Mouse (Mus musculus) CH12.LX (cell line): ENCODE results near the gene Fndc4. TPM values are rescaled to one million over a fixed set of nuclear protein-coding genes. Genes with fewer than 3 reads are reported as not detected.
A peak's percentile ranks its signal among the peaks of the same experiment; 100 is the strongest.

ENCODE experiments used
- DNase-seq: peaks from one replicate; pipeline ENCODE4 v3.0.0-alpha.2; 2013; ENCODE audit errors: extremely low read depth
- H3K27ac ChIP-seq: 2 replicates; pipeline ENCODE4 v1.5.1; 2012; ENCODE audit warnings: low read depth, mild to moderate bottlenecking, control low read depth, moderate library complexity; ENCODE audit not compliant: insufficient read depth
- H3K27me3 ChIP-seq: replicated peaks from 2 replicates; pipeline ENCODE3; 2012; ENCODE audit warnings: inconsistent platforms
- H3K36me3 ChIP-seq, 2 experiments: replicated peaks in 1 of 2; 2 replicates each; pipeline versions ENCODE3 to v1.6.1; 2012; ENCODE audit warnings: inconsistent platforms in 1 of 2, low read length in 1 of 2, mild to moderate bottlenecking in 1 of 2, mixed read lengths in 1 of 2, moderate library complexity in 1 of 2; ENCODE audit not compliant: control insufficient read depth in 1 of 2, insufficient read depth in 1 of 2
- H3K4me1 ChIP-seq, 2 experiments: 2 replicates each; pipeline ENCODE4 v1.6.1; 2012; ENCODE audit warnings: inconsistent platforms in 1 of 2, moderate library complexity in 1 of 2; ENCODE audit not compliant: insufficient read depth in 2 of 2, control insufficient read depth in 1 of 2
- H3K4me2 ChIP-seq: 2 replicates; pipeline ENCODE4 v1.6.1; 2012; ENCODE audit warnings: low read depth, mild to moderate bottlenecking, control low read depth; ENCODE audit not compliant: poor library complexity, insufficient read depth, severe bottlenecking
- H3K4me3 ChIP-seq, 3 experiments: fragments of 150-350 bp in 1 of 3; sonication (generic) in 1 of 3; replicated peaks in 1 of 3; 2 replicates each; pipeline versions ENCODE3 to v1.5.1; 2011 to 2012; ENCODE audit warnings: low read depth in 2 of 3, low read length in 2 of 3, mild to moderate bottlenecking in 2 of 3, moderate library complexity in 2 of 3, control low read depth in 1 of 3, improper control_type of control experiment in 1 of 3, inconsistent platforms in 1 of 3, mixed read lengths in 1 of 3; ENCODE audit not compliant: poor library complexity in 1 of 3
- H3K79me2 ChIP-seq: replicated peaks from 2 replicates; pipeline ENCODE4 v1.6.1; 2012; ENCODE audit warnings: mild to moderate bottlenecking, moderate library complexity; ENCODE audit not compliant: control insufficient read depth, poor library complexity, insufficient read depth, severe bottlenecking; ENCODE audit errors: extremely low read depth
- H3K9ac ChIP-seq: 2 replicates; pipeline ENCODE4 v1.6.1; 2012; ENCODE audit warnings: low read depth, mild to moderate bottlenecking, control low read depth, moderate library complexity; ENCODE audit not compliant: insufficient read depth
- H3K9me3 ChIP-seq: replicated peaks from 2 replicates; pipeline ENCODE3; 2012; ENCODE audit warnings: low read length, inconsistent platforms, mixed read lengths
- CTCF ChIP-seq, 2 experiments: IDR thresholded peaks in 1 of 2; conservative IDR thresholded peaks in 1 of 2; 2 replicates each; pipeline ENCODE4 v1.5.1; 2011 to 2012; ENCODE audit warnings: low read depth in 2 of 2, low read length in 2 of 2, improper control_type of control experiment in 1 of 2, inconsistent platforms in 1 of 2, mild to moderate bottlenecking in 1 of 2, moderate library complexity in 1 of 2
- E2F4 ChIP-seq: IDR thresholded peaks from 2 replicates; pipeline ENCODE4 v1.6.1; 2011; ENCODE audit warnings: low read depth, low read length, improper control_type of control experiment; ENCODE audit not compliant: insufficient replicate concordance
- ETS1 ChIP-seq: conservative IDR thresholded peaks from 2 replicates; pipeline ENCODE4 v1.6.1; 2012; ENCODE audit warnings: low read depth, mild to moderate bottlenecking, inconsistent platforms, low read length, improper control_type of control experiment, moderate library complexity
- GABPA ChIP-seq: IDR thresholded peaks from 2 replicates; pipeline ENCODE4 v1.6.1; 2012; ENCODE audit warnings: low read depth, low read length, improper control_type of control experiment, inconsistent platforms; ENCODE audit not compliant: insufficient replicate concordance
- MAFK ChIP-seq: IDR thresholded peaks from 2 replicates; pipeline ENCODE4 v1.6.1; 2011; ENCODE audit warnings: low read length, improper control_type of control experiment; ENCODE audit not compliant: insufficient replicate concordance
- MAX ChIP-seq: IDR thresholded peaks from 2 replicates; pipeline ENCODE4 v1.6.1; 2011; ENCODE audit warnings: low read length, improper control_type of control experiment
- MAZ ChIP-seq: IDR thresholded peaks from 2 replicates; pipeline ENCODE4 v1.6.1; 2012; ENCODE audit warnings: low read depth, mild to moderate bottlenecking, inconsistent platforms, low read length, improper control_type of control experiment, moderate library complexity
- RAD21 ChIP-seq: IDR thresholded peaks from 2 replicates; pipeline ENCODE4 v1.6.1; 2011; ENCODE audit warnings: low read depth, mild to moderate bottlenecking, low read length, improper control_type of control experiment, moderate library complexity
- SIN3A ChIP-seq: IDR thresholded peaks from 2 replicates; pipeline ENCODE4 v1.6.1; 2012; ENCODE audit warnings: low read length, improper control_type of control experiment, inconsistent platforms
- TBP ChIP-seq: conservative IDR thresholded peaks from 2 replicates; pipeline ENCODE4 v1.6.1; 2011; ENCODE audit warnings: low read depth, low read length, improper control_type of control experiment
- TCF12 ChIP-seq: IDR thresholded peaks from 2 replicates; pipeline ENCODE4 v1.6.1; 2014; ENCODE audit warnings: low read depth, mild to moderate bottlenecking, inconsistent platforms, low read length, improper control_type of control experiment
- USF1 ChIP-seq: IDR thresholded peaks from 2 replicates; pipeline ENCODE4 v1.6.1; 2014; ENCODE audit warnings: low read depth, mild to moderate bottlenecking, inconsistent platforms, low read length, improper control_type of control experiment
- USF2 ChIP-seq: conservative IDR thresholded peaks from 2 replicates; pipeline ENCODE4 v1.6.1; 2011; ENCODE audit warnings: low read depth, low read length, improper control_type of control experiment
- ZMIZ1 ChIP-seq: IDR thresholded peaks from 2 replicates; pipeline ENCODE4 v1.6.1; 2012; ENCODE audit warnings: low read depth, mild to moderate bottlenecking, inconsistent platforms, low read length, improper control_type of control experiment
- dilution Hi-C: fragments of 300-500 bp; cut with MboI; formaldehyde crosslinking; loops from 2 replicates; pipeline ENCODE4 v1.14.3; 2020; ENCODE audit warnings: low sequenced_read_pairs; ENCODE audit not compliant: extremely low pct_unique_long_range_greater_than_20kb, extremely low pct_ligation_motif_present
- in situ Hi-C: fragments of 300-500 bp; cut with MboI; formaldehyde crosslinking; loops from 3 replicates; pipeline ENCODE4 v1.14.3; 2019; ENCODE audit warnings: low sequenced_read_pairs, low pct_ligation_motif_present, low pct_unique_long_range_greater_than_20kb, mixed read lengths
- polyA plus RNA-seq: library from polyadenylated mRNA; unstranded; fragments of >175 nt; gene quantifications from 2 replicates; pipeline ENCODE4 v1.2.1, GENCODE M21; 2012; ENCODE audit warnings: low read depth; ENCODE audit not compliant: insufficient read length
- total RNA-seq, 2 experiments: library from RNA; depleted of rRNA; stranded (reverse); fragments of 300-350 nt in 1 of 2; fragments of >200 nt in 1 of 2; gene quantifications; 2 replicates each; pipeline ENCODE4 v1.2.3; 2012 to 2014

Gene Fndc4
- total and polyA plus RNA-seq, 3 experiments = 0.13 TPM; not detected in 2

DNA sequence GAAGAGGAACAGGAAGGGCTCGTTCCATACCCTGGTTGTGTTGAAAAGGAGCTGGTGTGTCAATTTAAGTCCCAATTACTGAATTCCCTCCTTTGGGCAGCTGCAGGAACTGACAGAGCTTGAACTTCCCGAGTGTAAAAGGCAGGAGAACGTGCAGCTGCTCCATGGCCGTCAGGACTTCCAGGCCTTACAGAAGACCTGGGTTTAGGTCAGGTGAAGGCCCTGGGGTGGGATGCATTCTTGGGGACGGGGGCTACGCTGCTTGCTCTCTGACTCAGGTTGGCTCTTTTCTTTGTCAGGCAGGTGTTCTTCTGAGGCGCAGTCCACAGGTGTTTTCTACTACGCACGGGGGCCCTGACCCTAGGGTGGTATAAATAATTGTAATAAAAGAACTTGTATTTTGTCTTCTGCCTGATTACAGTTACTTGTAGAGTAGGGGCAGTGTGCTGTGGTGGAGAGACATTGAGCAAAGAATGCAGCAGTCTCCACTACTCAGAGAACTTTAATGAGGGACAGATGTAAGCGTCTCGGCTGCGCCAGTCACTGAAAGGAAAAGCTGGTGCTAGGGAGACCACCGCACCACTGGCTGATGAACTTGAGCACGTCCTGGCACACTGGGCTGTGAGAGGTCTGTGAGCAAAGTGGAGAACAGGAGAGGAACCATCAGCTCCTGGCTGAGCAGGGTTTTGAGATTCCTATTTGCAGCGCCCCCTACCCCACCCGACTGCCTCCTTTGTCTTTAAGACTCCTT, 42.9 kb downstream of the Fndc4 start:
- H3K4me1 ChIP-seq = peaks cover 0 to 11% of the 10 kb centered on the region in 2 experiments; a peak in 1 of 4 replicates
- TF ChIP-seq CTCF (conservative IDR thresholded peaks at IDR 0.05 in 1 of 2, IDR thresholded peaks at IDR 0.05 in 1 of 2; ENCODE audit: low read depth in 2 of 2, low read length in 2 of 2) (peak in 1 of 2 experiments; percentile 13; a peak in 1 of 4 replicates), SIN3A (no peak)
- H3K27me3 ChIP-seq = no peaks in the 10 kb centered on the region
- no peak overlapping the region for H3K4me3 ChIP-seq
- H3K27ac ChIP-seq = no peak overlapping the region
- no peaks in the 10 kb centered on the region for H3K9me3 ChIP-seq
- peaks cover 63 to 91% of the 10 kb centered on the region in 2 experiments for H3K36me3 ChIP-seq
- no peak overlapping the region for H3K9ac ChIP-seq
- H3K4me2 ChIP-seq = no peak overlapping the region
- no peaks in the 10 kb centered on the region for H3K79me2 ChIP-seq
- dilution Hi-C loops = no loop called here
- no peak for DNase-seq
- in situ Hi-C loops = no loop called here

DNA sequence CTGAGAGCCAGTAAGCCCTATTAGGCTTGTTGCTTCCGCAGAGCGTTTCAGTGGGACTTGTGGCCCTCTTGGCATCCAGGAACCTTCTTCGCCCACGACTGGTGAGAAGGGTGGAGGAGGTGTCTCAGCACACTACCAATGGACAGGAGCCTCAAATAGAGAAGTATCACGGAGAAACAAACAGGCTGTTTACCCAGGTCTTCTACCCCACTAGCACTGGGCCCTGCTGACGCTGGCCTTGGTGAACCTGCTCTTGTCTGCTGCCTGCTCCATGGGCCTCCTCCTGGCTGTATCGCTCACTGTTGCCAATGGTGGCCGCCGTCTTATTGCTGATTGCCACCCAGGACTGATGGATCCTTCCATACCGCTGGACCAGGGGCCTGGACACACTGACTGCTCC, 43.7 kb downstream of the Fndc4 start:
- H3K4me1 ChIP-seq = peaks cover 0 to 11% of the 10 kb centered on the region in 2 experiments; a peak in 1 of 4 replicates
- H3K79me2 ChIP-seq = no peaks in the 10 kb centered on the region
- no peaks in the 10 kb centered on the region for H3K27me3 ChIP-seq
- no peak overlapping the region for H3K9ac ChIP-seq
- dilution Hi-C loops = no loop called here
- no peak overlapping the region for H3K27ac ChIP-seq
- peak overlapping the region; percentile 30; the same call in 1 of the 2 replicates for H3K4me2 ChIP-seq
- in situ Hi-C loops = no loop called here
- TF ChIP-seq GABPA = no peak
- TF ChIP-seq USF1 = no peak
- TF ChIP-seq MAX = no peak
- no peak for TF ChIP-seq TBP
- no peak for TF ChIP-seq MAFK
- no peak for TF ChIP-seq E2F4
- no peak for TF ChIP-seq TCF12
- no peak for TF ChIP-seq ZMIZ1
- TF ChIP-seq MAZ = no peak
- TF ChIP-seq RAD21 = no peak
- TF ChIP-seq ETS1 = no peak
- TF ChIP-seq USF2 = no peak
- DNase-seq = peak; percentile 6
- H3K36me3 ChIP-seq = peaks cover 70 to 91% of the 10 kb centered on the region in 2 experiments
- peak overlapping the region; percentile 3 to 60 (median 54) for H3K4me3 ChIP-seq
- H3K9me3 ChIP-seq = no peaks in the 10 kb centered on the region
